Mouse (Mus musculus) MEL (cell line): Measurements from ENCODE around the gene Rfx5.
"Not testable (repeated sequence)": the region's sequence is repeated elsewhere in the genome, so short reads cannot be mapped to it uniquely, and the experiment has no call there.

Experiments
- CHD1 ChIP-seq: IDR thresholded peaks from 2 replicates; pipeline ENCODE4 v1.6.1; 2012; ENCODE audit warnings: low read depth, mild to moderate bottlenecking, inconsistent platforms, low read length, improper control_type of control experiment
- CTCF ChIP-seq, 3 experiments: IDR thresholded peaks in 2 of 3; conservative IDR thresholded peaks in 1 of 3; 2 replicates each; pipeline ENCODE4 v1.5.1; 2011 to 2012; ENCODE audit warnings: low read length in 3 of 3, low read depth in 2 of 3, mild to moderate bottlenecking in 2 of 3, improper control_type of control experiment in 1 of 3, inconsistent platforms in 1 of 3, mixed read lengths in 1 of 3, moderate library complexity in 1 of 3; ENCODE audit not compliant: control insufficient read depth in 1 of 3, insufficient read depth in 1 of 3, poor library complexity in 1 of 3, severe bottlenecking in 1 of 3
- ETS1 ChIP-seq: IDR thresholded peaks from 2 replicates; pipeline ENCODE4 v1.6.1; 2012; ENCODE audit warnings: low read depth, mild to moderate bottlenecking, inconsistent platforms, low read length, improper control_type of control experiment, moderate library complexity
- GABPA ChIP-seq: IDR thresholded peaks from 2 replicates; pipeline ENCODE4 v1.6.1; 2012; ENCODE audit warnings: low read depth, mild to moderate bottlenecking, inconsistent platforms, low read length, improper control_type of control experiment, moderate library complexity
- KAT2A ChIP-seq: conservative IDR thresholded peaks from 2 replicates; pipeline ENCODE4 v1.6.1; 2012; ENCODE audit warnings: low read depth, low read length, improper control_type of control experiment, inconsistent platforms
- MAFK ChIP-seq: IDR thresholded peaks from 2 replicates; pipeline ENCODE4 v1.6.1; 2011; ENCODE audit warnings: low read depth, mild to moderate bottlenecking, low read length, improper control_type of control experiment, borderline replicate concordance
- MAX ChIP-seq: IDR thresholded peaks from 2 replicates; pipeline ENCODE4 v1.6.1; 2011; ENCODE audit warnings: low read length, improper control_type of control experiment
- NELFE ChIP-seq: IDR thresholded peaks from 2 replicates; pipeline ENCODE4 v1.6.1; 2011; ENCODE audit warnings: low read depth, low read length, improper control_type of control experiment
- POLR2A ChIP-seq, 2 experiments: IDR thresholded peaks; 2 replicates each; pipeline ENCODE4 v1.6.1; 2011 to 2012; ENCODE audit warnings: low read length in 2 of 2, mild to moderate bottlenecking in 2 of 2, control low read depth in 1 of 2, improper control_type of control experiment in 1 of 2, low read depth in 1 of 2, moderate library complexity in 1 of 2; ENCODE audit not compliant: control insufficient read depth in 1 of 2, insufficient read depth in 1 of 2, poor library complexity in 1 of 2
- POLR2AphosphoS2 ChIP-seq: IDR thresholded peaks from 2 replicates; pipeline ENCODE4 v1.6.1; 2011; ENCODE audit warnings: low read length, improper control_type of control experiment
- SMC3 ChIP-seq: IDR thresholded peaks from 2 replicates; pipeline ENCODE4 v1.6.1; 2011; ENCODE audit warnings: low read depth, low read length, improper control_type of control experiment
- USF2 ChIP-seq, 2 experiments: IDR thresholded peaks; 2 replicates each; pipeline ENCODE4 v1.6.1; 2011 to 2012; ENCODE audit warnings: improper control_type of control experiment in 2 of 2, low read length in 2 of 2, borderline replicate concordance in 1 of 2, inconsistent platforms in 1 of 2, low read depth in 1 of 2, mild to moderate bottlenecking in 1 of 2; ENCODE audit not compliant: insufficient read depth in 1 of 2

DNA sequence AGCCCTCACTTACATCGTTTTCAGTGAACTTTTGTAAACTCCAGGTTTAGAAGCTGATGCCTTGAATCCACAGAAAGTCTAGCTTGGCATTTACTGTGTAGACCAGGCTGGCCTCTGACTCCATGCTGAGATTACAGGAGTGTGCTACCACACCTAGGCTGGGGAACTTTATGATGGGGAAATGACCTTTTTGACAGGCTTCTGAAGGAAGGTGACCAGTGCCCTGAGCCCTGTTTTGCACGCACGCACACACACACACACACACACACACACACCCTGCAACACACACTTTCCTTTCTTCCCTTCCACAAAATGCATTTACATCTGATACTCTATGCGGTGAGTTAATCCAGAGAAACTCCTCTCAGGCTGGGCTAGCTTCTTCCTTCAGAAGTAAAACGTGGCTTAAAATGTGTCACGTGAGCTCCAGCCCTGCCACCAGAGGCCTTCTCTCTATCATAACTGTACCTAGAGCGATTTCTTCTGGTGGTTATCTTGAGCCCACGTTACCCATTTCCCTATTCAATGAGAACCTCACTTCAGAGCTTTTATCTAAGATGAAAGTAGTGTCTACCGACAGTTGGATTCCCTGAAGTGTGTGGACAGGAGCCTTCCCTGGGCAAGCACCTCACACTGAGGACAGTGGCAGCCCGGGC is 22.3 kb upstream of the Rfx5 start:
- TF ChIP-seq SMC3 (0 out of 2 replicates have a peak, but pooled peaks have one; percentile 3), POLR2A (IDR thresholded peaks at IDR 0.05; ENCODE audit: control insufficient read depth in 1 of 2, insufficient read depth in 1 of 2, low read depth in 1 of 2, low read length in 2 of 2, poor library complexity in 1 of 2) (peak in 1 of 2 experiments; percentile 61; a peak in 2 of 4 replicates), MAFK (0 out of 2 replicates have a peak, but pooled peaks have one; percentile 5), USF2 (IDR thresholded peaks at IDR 0.05; ENCODE audit: borderline replicate concordance in 1 of 2, insufficient read depth in 1 of 2, low read depth in 1 of 2, low read length in 2 of 2) (peak; percentile 76 to 92), MAX (peak; percentile 95), ETS1 (peak; percentile 83)
- not testable (repeated sequence) for TF ChIP-seq CTCF (IDR thresholded peaks at IDR 0.05 in 2 of 3, conservative IDR thresholded peaks at IDR 0.05 in 1 of 3; ENCODE audit: control insufficient read depth in 1 of 3, insufficient read depth in 1 of 3, low read depth in 2 of 3, low read length in 3 of 3, poor library complexity in 1 of 3, severe bottlenecking in 1 of 3); CHD1; GABPA; KAT2A; POLR2AphosphoS2; NELFE
